Mouse (Mus musculus): ENCODE data around the gene Olfr1180. TPM values are rescaled to one million over a fixed set of nuclear protein-coding genes. Genes with fewer than 3 reads are reported as not detected.
"Not testable (repeated sequence)": the region's sequence is repeated elsewhere in the genome, so short reads cannot be mapped to it uniquely, and the experiment has no call there.

Olfr1180 gene
- total RNA-seq (2021), result not detected
- long read RNA-seq, experiment 1, result 0 reads
- long read RNA-seq, experiment 2, result 0 reads

DNA sequence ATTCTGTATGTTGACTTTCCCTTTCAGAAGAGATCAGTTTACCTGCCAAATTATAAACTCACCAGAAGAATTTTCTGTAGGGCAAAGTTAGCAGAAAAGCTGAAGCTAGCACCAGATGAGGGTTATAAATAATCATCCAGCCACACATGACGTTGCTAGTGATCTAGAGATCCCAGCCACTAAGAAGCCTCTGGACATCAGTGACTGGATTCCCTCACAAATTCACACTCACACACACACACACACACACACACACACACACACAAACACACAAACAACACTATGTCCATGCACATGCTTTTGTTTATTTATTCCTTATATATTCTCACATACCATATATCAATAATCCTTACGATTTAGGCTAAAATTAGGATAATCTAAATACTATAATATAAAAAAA is at the start of gene Olfr1180:
TSS of gene Olfr1180 (minus strand) at position 101 of the 400 bp plus-strand sequence.
- DNase-seq (ENCODE audit: low spot score in 2 of 2), result no peak

DNA sequence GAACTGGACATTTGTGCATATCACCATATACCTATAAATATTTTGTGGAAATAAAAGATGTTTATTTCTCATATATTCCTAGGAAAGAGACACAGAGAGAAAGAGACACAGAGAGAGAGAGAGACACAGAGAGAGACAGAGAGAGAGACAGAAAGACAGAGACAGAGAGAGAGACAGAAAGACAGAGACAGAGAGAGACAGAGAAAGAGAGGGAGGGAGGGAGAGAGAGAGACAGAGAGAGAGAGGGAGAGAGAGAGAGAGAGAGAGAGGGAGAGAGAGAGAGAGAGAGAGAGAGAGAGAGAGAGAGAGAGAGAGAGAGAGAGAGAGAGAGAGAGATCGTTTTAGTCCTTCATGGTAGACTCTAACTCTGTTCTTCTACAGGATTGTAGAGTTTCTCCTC is 35.6 kb upstream of the Olfr1180 start, which contains the start of gene Olfr1183:
TSS of gene Olfr1183 (plus strand) at position 301 of the 400 bp plus-strand sequence.
- DNase-seq (ENCODE audit: low spot score in 2 of 2), result not testable (repeated sequence)

DNA sequence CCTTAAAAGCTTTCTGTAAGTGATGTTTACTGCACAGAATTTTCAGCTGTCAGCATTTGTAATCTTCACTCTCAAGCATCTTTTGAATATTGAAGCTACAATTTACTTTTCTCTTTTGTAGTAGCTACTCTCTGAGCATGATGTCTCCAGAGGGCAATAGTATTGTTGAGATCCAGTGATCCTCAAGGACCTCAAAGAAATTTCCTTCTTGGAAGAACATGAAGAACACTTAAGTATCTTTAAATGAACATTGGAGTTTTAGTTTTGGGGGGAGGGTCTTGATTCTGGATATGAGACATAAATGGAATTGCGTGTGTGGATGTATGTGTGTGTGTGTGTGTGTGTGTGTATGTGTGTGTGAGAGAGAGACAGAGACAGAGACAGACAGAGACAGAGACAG is 30.1 kb upstream of the Olfr1180 start, which contains the start of gene Gm13757:
TSS of gene Gm13757 (minus strand) at position 101 of the 400 bp plus-strand sequence.
- no peak for DNase-seq (ENCODE audit: low spot score in 2 of 2)

DNA sequence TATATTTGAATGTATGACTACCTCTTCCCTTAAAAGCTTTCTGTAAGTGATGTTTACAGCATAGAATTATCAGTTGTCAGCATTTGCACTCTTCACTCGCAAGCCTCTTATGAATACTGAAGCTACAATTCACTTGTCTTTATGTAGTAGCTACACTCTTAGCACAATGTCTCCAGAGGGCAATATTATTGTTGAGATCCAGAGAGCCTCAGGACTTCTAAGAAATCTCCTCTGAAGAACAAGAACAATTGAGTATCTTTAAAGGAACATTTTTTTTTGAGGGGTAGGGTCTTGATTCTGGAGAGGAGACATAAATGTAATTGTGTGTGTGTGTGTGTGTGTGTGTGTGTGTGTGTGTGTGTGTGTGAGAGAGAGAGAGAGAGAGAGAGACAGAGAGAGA is 7.1 kb upstream of the Olfr1180 start, which contains the start of gene Olfr1181:
TSS of gene Olfr1181 (minus strand) at position 101 of the 400 bp plus-strand sequence.
- DNase-seq (ENCODE audit: low spot score in 2 of 2), result no peak

DNA sequence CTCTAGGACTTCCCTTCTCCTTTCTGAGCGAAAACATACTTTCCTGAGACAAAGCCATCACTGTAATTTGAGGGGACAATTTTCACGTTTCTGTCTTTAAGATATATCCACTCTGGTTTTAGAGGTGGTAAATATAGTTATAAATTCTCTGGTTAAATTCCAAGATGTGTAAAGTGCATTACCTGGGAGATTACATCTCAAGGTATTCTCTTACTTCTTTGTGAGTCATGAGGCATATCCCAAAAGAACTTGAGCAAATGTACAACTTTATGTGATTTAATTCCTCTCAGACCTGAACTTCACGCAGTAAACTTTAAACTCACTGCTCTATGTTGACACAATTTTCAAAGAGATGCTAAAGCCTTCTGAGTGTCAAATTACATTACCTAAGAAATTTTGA is 12.6 kb downstream of the Olfr1180 start, which contains the start of gene Olfr1179:
TSS of gene Olfr1179 (minus strand) at position 101 of the 400 bp plus-strand sequence.
- no peak for DNase-seq (ENCODE audit: low spot score in 2 of 2)

DNA sequence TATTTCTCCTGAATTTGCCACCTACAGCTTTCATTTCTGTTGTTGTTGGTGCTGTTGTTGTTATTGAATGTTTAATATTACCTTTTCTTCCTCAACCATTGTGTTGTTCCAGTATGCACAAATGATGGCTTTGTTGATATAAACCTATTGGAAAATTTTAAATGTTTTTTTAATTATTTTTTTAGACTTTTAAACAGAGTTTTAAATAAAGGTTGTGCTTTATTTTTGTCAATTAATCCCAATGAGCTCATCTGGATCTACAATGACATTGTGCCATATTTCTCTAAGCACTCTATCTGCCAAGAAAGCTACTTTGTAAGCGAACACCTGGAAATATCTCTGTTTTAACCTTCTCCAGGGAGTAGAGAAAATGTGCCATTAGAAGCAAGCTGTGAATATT is 32.2 kb downstream of the Olfr1180 start, which contains the start of gene Olfr1178:
TSS of gene Olfr1178 (plus strand) at position 301 of the 400 bp plus-strand sequence.
- DNase-seq (ENCODE audit: low spot score in 2 of 2), result no peak

Other genes with a start within 250 kb of the Olfr1180 start
- not detected for gene Olfr1168, start 237.3 kb downstream of the Olfr1180 start, total RNA-seq (2021)
- gene Olfr1170, start 190.8 kb downstream of the Olfr1180 start, total RNA-seq (2021), result not detected
- not detected for gene Olfr1173, start 139.3 kb downstream of the Olfr1180 start, total RNA-seq (2021)
- gene Olfr1174-ps, start 104.0 kb downstream of the Olfr1180 start, total RNA-seq (2021), result not detected
- not detected for gene Olfr1175-ps, start 91.9 kb downstream of the Olfr1180 start, total RNA-seq (2021)
- not detected for gene Olfr1176, start 82.4 kb downstream of the Olfr1180 start, total RNA-seq (2021)
- not detected for gene Olfr1177-ps, start 72.7 kb downstream of the Olfr1180 start, total RNA-seq (2021)
- gene Olfr1178, start 32.1 kb downstream of the Olfr1180 start, total RNA-seq (2021), result not detected
- gene Olfr1179, start 12.7 kb downstream of the Olfr1180 start, total RNA-seq (2021), result not detected
- not detected for gene Olfr1181, start 7.0 kb upstream of the Olfr1180 start, total RNA-seq (2021)
- not detected for gene Gm13757, start 30.0 kb upstream of the Olfr1180 start, total RNA-seq (2021)
- gene Olfr1183, start 35.7 kb upstream of the Olfr1180 start, total RNA-seq (2021), result not detected
- not detected for gene Olfr1184, start 64.4 kb upstream of the Olfr1180 start, total RNA-seq (2021)
- not detected for gene Olfr1185-ps1, start 74.2 kb upstream of the Olfr1180 start, total RNA-seq (2021)
- not detected for gene Olfr1186, start 99.4 kb upstream of the Olfr1180 start, total RNA-seq (2021)
- gene Olfr1188, start 137.8 kb upstream of the Olfr1180 start, total RNA-seq (2021), result not detected
- not detected for gene Olfr1189, start 167.3 kb upstream of the Olfr1180 start, total RNA-seq (2021)
- gene Olfr1191-ps1, start 221.4 kb upstream of the Olfr1180 start, total RNA-seq (2021), result under 1 TPM in 1 of 2 experiments, not detected in 1; 0.06 TPM
- gene Olfr1192-ps1, start 229.4 kb upstream of the Olfr1180 start, total RNA-seq (2021), result not detected